Mouse (Mus musculus) gastrocnemius, adult 2 months (tissue): ENCODE data around the gene Steap3. TPM values are rescaled to one million over a fixed set of nuclear protein-coding genes. Genes with fewer than 3 reads are reported as not detected.

Experiments used
- DNase-seq: peaks from one replicate; pipeline ENCODE4 v3.0.0; 2022
- H3K27ac ChIP-seq: fragments of 200-600 bp; 2 replicates; pipeline ENCODE4 v1.8.1; 2022; ENCODE audit warnings: mild to moderate bottlenecking
- H3K4me3 ChIP-seq: fragments of 200-600 bp; 2 replicates; pipeline ENCODE4 v1.8.1; 2022; ENCODE audit warnings: mild to moderate bottlenecking, moderate library complexity
- CTCF ChIP-seq: fragments of 200-600 bp; IDR thresholded peaks from 2 replicates; pipeline ENCODE4 v1.8.1; 2022; ENCODE audit warnings: antibody characterized with exemption, mild to moderate bottlenecking, moderate library complexity
- intact Hi-C: fragments of 180-260 bp; cut with DNase I; formaldehyde crosslinking; loops from one replicate; pipeline ENCODE4 v1.15.1; 2025
- total RNA-seq, 2 experiments: library from RNA; stranded (reverse); gene quantifications; 2 replicates each; pipeline ENCODE4 v1.2.3; 2021

Gene Steap3
- total RNA-seq, 2 experiments from 2014 or later, result 16.0 to 22.1 TPM

DNA sequence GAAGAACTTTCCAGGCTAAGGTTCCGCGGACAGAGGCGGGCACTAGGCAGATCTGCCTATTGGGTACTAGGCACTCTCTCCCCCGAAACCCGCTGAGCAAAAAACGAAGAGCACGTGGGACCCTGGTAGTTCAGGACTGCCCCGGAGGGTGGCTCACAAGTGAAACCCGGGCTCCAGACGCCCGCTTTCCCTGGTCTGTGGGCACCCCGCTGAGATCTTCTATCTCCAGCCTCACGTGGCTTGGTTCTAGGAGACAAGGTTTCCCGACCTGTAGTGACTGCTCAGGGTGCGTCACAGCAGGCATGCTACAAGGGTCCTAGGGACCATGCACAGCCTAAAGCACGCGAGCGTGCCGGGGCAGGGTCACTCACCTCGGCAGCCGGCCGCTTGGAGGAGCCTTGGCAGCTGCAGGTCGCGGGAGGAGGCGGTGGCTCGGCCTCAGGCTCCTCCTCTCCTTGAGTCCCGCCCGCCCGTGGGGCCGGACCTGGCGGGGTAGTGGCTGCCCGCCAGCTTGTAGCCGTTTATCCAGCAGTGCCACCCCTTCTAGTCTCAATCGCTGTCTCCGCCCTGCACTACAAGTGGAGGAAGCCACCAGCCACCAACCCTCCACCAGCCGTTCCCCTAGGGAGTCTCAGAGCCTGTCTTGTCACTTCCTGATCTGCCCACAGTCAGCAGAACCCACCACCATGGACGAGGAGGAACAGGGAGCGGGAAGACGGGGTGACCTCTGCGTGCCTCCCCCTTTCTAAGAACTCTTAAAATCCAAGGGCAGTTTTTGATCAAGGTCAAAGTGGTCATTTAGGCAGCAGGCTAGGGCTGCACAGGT, 7.4 kb downstream of the Steap3 start:
- H3K4me3 ChIP-seq, result peak overlapping the region; percentile 88
- 0 out of 2 replicates have a peak, but pooled peaks have one; percentile 13 for TF ChIP-seq CTCF
- intact Hi-C loops, result no loop called here
- peak; percentile 96 for DNase-seq
- peak overlapping the region; percentile 96 for H3K27ac ChIP-seq

DNA sequence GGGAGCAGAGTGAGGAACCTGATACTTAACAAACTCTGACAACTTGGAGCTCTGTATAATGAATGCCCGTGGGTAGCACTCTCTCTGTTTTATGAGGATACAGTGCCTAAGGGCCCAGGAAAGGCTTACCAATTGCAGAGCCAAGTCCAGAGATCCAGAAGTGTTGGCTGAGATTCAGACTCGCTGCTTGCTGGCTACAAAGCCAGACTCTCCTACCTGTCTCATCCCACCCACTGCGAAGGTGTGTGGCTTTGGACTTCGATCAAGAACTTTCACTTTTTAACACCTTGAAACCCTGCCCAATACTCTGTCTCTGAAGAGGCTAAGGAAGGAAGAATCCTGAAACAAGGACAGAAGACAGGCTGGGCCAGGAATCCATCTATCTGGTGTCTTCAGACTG, 9.3 kb downstream of the Steap3 start:
- TF ChIP-seq CTCF, result no peak
- intact Hi-C loops, result loop anchor here (2.0 kb wide), 1 partner anchor 14 kb away; no protein-coding TSS in a partner anchor
- DNase-seq, result no peak
- Histone ChIP-seq H3K4me3 (peak overlapping the region; percentile 88), H3K27ac (peak overlapping the region; percentile 96)

- DNase-seq, result no peak
- no peak for TF ChIP-seq CTCF
- intact Hi-C loops, result no loop called here
- Histone ChIP-seq H3K27ac (peak overlapping the region; percentile 96), H3K4me3 (peak overlapping the region; percentile 88)
Observed at GRCm38 (mm10) chr1:120261166-120261565, 11.3 kb downstream of the Steap3 start.

- H3K27ac ChIP-seq, result peak overlapping the region; percentile 79
- no peak for DNase-seq
- no peak for TF ChIP-seq CTCF
- no peak overlapping the region; the same call in none of the 2 replicates for H3K4me3 ChIP-seq
- intact Hi-C loops, result no loop called here
Observed at GRCm38 (mm10) chr1:120259249-120259648, 13.3 kb downstream of the Steap3 start.

DNA sequence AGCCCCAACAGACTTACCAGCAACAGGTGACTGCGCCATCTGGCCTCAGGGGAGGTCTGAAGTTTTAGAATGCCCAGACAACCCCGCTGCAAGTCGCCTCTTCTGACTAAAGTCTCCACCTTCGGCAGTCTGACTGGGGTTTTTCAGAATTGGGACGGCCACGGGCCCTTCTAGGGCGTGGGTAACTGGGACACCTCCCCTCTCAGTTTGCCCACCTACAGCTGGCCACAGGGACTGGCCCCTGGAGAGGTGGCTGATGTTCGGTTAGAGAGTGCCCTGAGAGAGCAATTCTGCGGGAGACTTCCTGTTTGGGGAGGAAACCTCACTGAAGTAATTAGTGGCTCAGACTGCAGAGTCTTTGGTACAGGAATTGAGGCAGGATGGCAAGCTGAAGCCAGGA, 13.8 kb downstream of the Steap3 start:
- DNase-seq, result peak; percentile 71
- Histone ChIP-seq H3K27ac (peak overlapping the region; percentile 79), H3K4me3 (peak overlapping the region; percentile 65)
- TF ChIP-seq CTCF, result no peak
- intact Hi-C loops, result no loop called here

DNA sequence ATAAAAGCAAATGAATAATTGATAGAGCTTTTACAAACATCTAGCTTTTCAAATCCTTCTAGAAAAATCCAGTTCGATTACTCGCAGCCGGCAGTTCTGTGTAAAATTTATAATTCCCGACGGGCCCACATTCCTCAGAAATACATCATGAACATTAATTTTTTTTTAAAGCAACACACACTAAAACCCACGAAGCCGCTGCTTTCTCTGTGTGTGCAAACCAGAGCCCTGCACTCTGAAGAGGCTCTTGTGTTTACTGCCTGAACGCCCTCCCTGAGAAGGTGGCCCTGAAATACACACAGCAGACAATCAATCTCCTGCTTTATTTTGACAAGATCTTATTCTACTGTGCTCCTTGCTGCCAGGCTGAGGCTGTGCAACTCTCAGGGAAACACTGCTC, 14.3 kb downstream of the Steap3 start:
- Histone ChIP-seq H3K4me3 (peak overlapping the region; percentile 65), H3K27ac (peak overlapping the region; percentile 79)
- intact Hi-C loops, result no loop called here
- no peak for DNase-seq
- TF ChIP-seq CTCF, result no peak

GRCm38 (mm10) chr1:120253751-120254150, 18.8 kb downstream of the Steap3 start:
- intact Hi-C loops, result no loop called here
- H3K27ac ChIP-seq, result peak overlapping the region; percentile 81

GRCm38 (mm10) chr1:120252519-120253160, 19.9 kb downstream of the Steap3 start:
- TF ChIP-seq CTCF, result no peak
- no peak for DNase-seq
- intact Hi-C loops, result no loop called here
- Histone ChIP-seq H3K27ac (peak overlapping the region; percentile 81), H3K4me3 (no peak overlapping the region)

More at GRCm38 (mm10) chr1:120253751-120254150, 18.8 kb downstream of the Steap3 start:
- DNase-seq, result peak; percentile 53
- H3K4me3 ChIP-seq, result peak overlapping the region; percentile 36
- TF ChIP-seq CTCF, result no peak

DNA sequence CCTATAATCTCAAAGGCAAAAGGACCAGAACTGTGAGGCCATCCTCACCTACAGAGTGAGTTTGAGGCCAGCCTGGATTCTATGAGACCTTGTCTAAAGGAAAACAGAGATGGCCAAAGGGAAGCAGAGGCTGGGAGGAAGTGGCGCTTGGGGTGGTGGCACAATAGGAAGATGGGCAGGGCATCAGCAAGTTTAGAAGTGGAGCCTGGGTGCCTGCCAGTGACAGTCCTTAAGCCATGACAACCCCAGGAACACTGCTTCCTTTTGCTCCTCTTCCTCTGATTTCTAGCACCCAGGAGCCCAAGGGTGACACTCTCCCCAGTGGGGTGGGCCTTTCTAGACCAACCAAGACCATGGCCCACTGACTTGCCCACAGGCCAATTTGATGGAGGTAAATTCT, 21.3 kb downstream of the Steap3 start:
- DNase-seq, result peak; percentile 37
- no peak for TF ChIP-seq CTCF
- no peak overlapping the region for H3K4me3 ChIP-seq
- H3K27ac ChIP-seq, result 0 out of 2 replicates have a peak overlapping the region, but pooled peaks have one; percentile 10
- intact Hi-C loops, result no loop called here

- no peak for DNase-seq
- H3K4me3 ChIP-seq, result no peak overlapping the region
- no peak for TF ChIP-seq CTCF
- intact Hi-C loops, result no loop called here
- H3K27ac ChIP-seq, result peak overlapping the region; percentile 10; the same call in 1 of the 2 replicates
Observed at GRCm38 (mm10) chr1:120250586-120250985, 21.9 kb downstream of the Steap3 start.

DNA sequence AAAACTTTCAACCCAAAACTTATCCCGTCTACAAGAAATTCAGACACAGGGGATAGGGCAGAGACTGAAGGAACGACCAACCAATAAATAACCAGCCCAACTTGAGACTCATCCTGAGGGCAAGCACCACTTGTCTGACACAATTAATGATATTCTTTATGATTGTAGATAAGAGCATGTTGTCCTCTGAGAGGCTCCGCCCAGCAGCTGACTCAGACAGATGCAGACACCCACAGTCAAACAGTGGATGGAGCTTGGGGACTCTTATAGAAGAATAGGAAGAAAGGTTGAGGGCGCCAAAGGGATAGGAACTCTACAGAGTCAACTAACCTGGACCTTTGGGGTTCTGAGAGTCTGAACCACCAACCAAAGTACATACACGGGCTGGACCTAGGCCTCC, 22.7 kb downstream of the Steap3 start:
- H3K27ac ChIP-seq, result peak overlapping the region; percentile 31; the same call in 1 of the 2 replicates
- intact Hi-C loops, result loop anchor here (2.0 kb wide), 1 partner anchor 13 kb away; no protein-coding TSS in a partner anchor
- no peak overlapping the region for H3K4me3 ChIP-seq
- no peak for TF ChIP-seq CTCF
- DNase-seq, result no peak

GRCm38 (mm10) chr1:120248156-120248555, 24.3 kb downstream of the Steap3 start:
- peak overlapping the region; percentile 85 for H3K27ac ChIP-seq
- no peak for TF ChIP-seq CTCF
- intact Hi-C loops, result loop anchor here (2.0 kb wide), 1 partner anchor 15 kb away; no protein-coding TSS in a partner anchor

DNA sequence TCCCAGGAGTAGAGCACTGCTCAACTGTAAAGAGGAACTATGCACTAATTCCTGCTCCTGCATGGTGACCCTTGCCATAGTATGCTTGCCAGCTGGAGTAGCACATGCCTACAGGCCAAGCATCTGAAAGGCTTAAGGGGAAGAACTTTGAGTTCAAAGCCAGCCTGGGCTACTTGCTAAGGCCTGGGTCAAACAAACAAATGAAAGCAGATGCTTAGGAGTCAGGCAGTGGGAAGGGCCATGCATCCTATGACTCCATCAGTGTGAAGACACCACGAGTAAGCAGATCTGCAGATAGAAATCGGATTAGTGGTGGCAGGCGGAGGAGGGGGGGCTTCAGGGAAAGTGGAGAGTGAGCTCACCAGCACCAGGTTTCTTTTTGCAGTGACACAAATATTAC, 25.2 kb downstream of the Steap3 start:
- no peak for TF ChIP-seq CTCF
- intact Hi-C loops, result no loop called here
- no peak for DNase-seq
- H3K27ac ChIP-seq, result peak overlapping the region; percentile 85
- no peak overlapping the region for H3K4me3 ChIP-seq

More at GRCm38 (mm10) chr1:120248156-120248555, 24.3 kb downstream of the Steap3 start:
- DNase-seq, result peak; percentile 93
- H3K4me3 ChIP-seq, result peak overlapping the region; percentile 13; the same call in 1 of the 2 replicates
